Mouse (Mus musculus) liver, embryonic 14.5 days (tissue): Measurements from ENCODE around the gene Ezr. TPM values are rescaled to one million over a fixed set of nuclear protein-coding genes. Genes with fewer than 3 reads are reported as not detected.

ENCODE experiments used
- ATAC-seq: fragments of 200-750 bp; cut with Nextera tagmentation; 2 replicates; pipeline ENCODE4 v1.8.0; 2017; ENCODE audit warnings: moderate number of reproducible peaks, mild to moderate bottlenecking, moderate library complexity; ENCODE audit not compliant: insufficient read depth
- DNase-seq, 3 experiments: peaks; one replicate each; pipeline ENCODE4 v3.0.0-alpha.2; 2012 to 2013; ENCODE audit warnings: low read depth in 3 of 3, low spot score in 3 of 3
- H3K27ac ChIP-seq: fragments of 300-500 bp; sonication (generic); 2 replicates; pipeline ENCODE4 v1.5.1; 2014; ENCODE audit warnings: moderate library complexity, mild to moderate bottlenecking, control low read depth, inconsistent platforms
- H3K27me3 ChIP-seq: fragments of 300-500 bp; sonication (generic); 2 replicates; pipeline ENCODE4 v1.6.1; 2014; ENCODE audit warnings: mild to moderate bottlenecking, low read length, moderate library complexity; ENCODE audit not compliant: control insufficient read depth, insufficient read depth
- H3K36me3 ChIP-seq: fragments of 300-500 bp; sonication (generic); replicated peaks from 2 replicates; pipeline ENCODE4 v1.6.1; 2014; ENCODE audit warnings: low read depth; ENCODE audit not compliant: control insufficient read depth, insufficient read depth
- H3K4me1 ChIP-seq, 2 experiments: fragments of 200-500 bp in 1 of 2; fragments of 300-500 bp in 1 of 2; sonication (generic) in 1 of 2; replicated peaks; 2 replicates each; pipeline ENCODE4 v1.6.1; 2012 to 2014; ENCODE audit warnings: antibody characterized with exemption in 1 of 2, inconsistent platforms in 1 of 2, low read length in 1 of 2; ENCODE audit not compliant: control insufficient read depth in 2 of 2, insufficient read depth in 2 of 2
- H3K4me2 ChIP-seq: fragments of 300-500 bp; sonication (generic); 2 replicates; pipeline ENCODE4 v1.6.1; 2014; ENCODE audit warnings: low read depth, mild to moderate bottlenecking, control low read depth, moderate library complexity
- H3K4me3 ChIP-seq, 2 experiments: fragments of 200-500 bp in 1 of 2; fragments of 300-500 bp in 1 of 2; sonication (generic) in 1 of 2; 2 replicates each; pipeline ENCODE4 v1.5.1; 2012 to 2014; ENCODE audit warnings: low read depth in 2 of 2, low read length in 2 of 2, mild to moderate bottlenecking in 2 of 2, control low read depth in 1 of 2, inconsistent platforms in 1 of 2, moderate library complexity in 1 of 2; ENCODE audit not compliant: insufficient read depth in 1 of 2
- H3K9ac ChIP-seq: fragments of 300-500 bp; sonication (generic); replicated peaks from 2 replicates; pipeline ENCODE4 v1.6.1; 2014; ENCODE audit warnings: mild to moderate bottlenecking, control low read depth, moderate library complexity
- H3K9me3 ChIP-seq: fragments of 300-500 bp; sonication (generic); 2 replicates; pipeline ENCODE4 v1.6.1; 2016; ENCODE audit warnings: low read length, mixed read lengths; ENCODE audit not compliant: control insufficient read depth
- CTCF ChIP-seq: IDR thresholded peaks from 2 replicates; pipeline ENCODE4 v1.5.1; 2016; ENCODE audit warnings: antibody characterized with exemption, low read depth, control low read depth
- EP300 ChIP-seq: IDR thresholded peaks from 2 replicates; pipeline ENCODE4 v1.6.1; 2016; ENCODE audit warnings: antibody characterized with exemption, low read depth
- WGBS: fragments of 180-500 bp; shearing (Covaris S2); extraction: QIAGEN DNeasy Blood & Tissue Kit; methylation state at CpG from one replicate; pipeline ENCODE4 v1.1.7; 2014; ENCODE audit not compliant: insufficient replicate concordance; 5-methylcytosine and 5-hydroxymethylcytosine counted together
- polyA plus RNA-seq, 2 experiments: library from polyadenylated mRNA; depleted of rRNA in 1 of 2; stranded (reverse) in 1 of 2; unstranded in 1 of 2; fragments of >200 nt; fragmentation: Nextera tagmentation in 1 of 2; extraction: Ambion mirVana in 1 of 2; gene quantifications; 2 replicates each; pipeline versions ENCODE4 v1.2.1 to v1.2.3; 2012 to 2014

Gene Ezr
- polyA plus RNA-seq, 2 experiments = 31.2 to 41.7 TPM

GRCm38 (mm10) chr17:6804853-6805543 lies 22.4 kb upstream of the Ezr start:
- peak overlapping the region; percentile 80 for H3K27ac ChIP-seq
- peaks cover 6% of the 10 kb centered on the region for H3K9me3 ChIP-seq
- no peak for TF ChIP-seq CTCF
- TF ChIP-seq EP300 = peak; percentile 91
- H3K4me3 ChIP-seq = no peak overlapping the region
- peak overlapping the region; percentile 47 for H3K4me2 ChIP-seq
- H3K27me3 ChIP-seq = no peaks in the 10 kb centered on the region
- peak overlapping the region; percentile 41 for H3K9ac ChIP-seq
- DNase-seq (peak; percentile 59 to 67 (median 66)), ATAC-seq (peak; percentile 96)
- peaks cover 29 to 38% of the 10 kb centered on the region in 2 experiments for H3K4me1 ChIP-seq
- no peaks in the 10 kb centered on the region for H3K36me3 ChIP-seq
- WGBS = 9% methylated on average over 6 of the region's 6 CpGs

GRCm38 (mm10) chr17:6804111-6804510 lies 21.5 kb upstream of the Ezr start:
- Histone ChIP-seq H3K9ac (no peak overlapping the region), H3K9me3 (peaks cover 6% of the 10 kb centered on the region), H3K27me3 (no peaks in the 10 kb centered on the region), H3K36me3 (no peaks in the 10 kb centered on the region), H3K4me3 (no peak overlapping the region), H3K4me2 (no peak overlapping the region), H3K4me1 (peaks cover 29 to 38% of the 10 kb centered on the region in 2 experiments), H3K27ac (peak overlapping the region; percentile 80)
- DNase-seq (no peak), ATAC-seq (no peak)
- 72% methylated on average over 6 of the region's 6 CpGs for whole genome bisulfite sequencing
- TF ChIP-seq EP300 (no peak), CTCF (no peak)

DNA sequence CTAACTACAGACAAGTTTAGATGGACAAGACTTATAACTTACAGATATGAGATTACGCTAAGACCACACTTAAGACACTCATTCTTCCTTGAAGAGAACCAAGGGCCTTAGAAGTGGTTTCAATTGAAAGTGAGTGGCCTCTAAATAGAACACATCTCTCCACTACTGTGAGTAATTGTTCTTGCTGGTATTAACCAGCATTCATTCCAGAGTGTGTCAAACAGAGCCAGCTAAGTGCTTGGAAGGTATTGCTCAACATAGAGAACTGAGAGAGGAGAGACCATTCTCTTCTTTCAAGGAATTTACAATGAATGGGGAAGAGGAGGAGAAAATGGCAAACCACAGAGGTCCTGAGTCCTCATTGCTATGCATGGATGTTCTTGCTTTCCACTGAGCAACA lies 21.0 kb upstream of the Ezr start:
- Histone ChIP-seq H3K36me3 (no peaks in the 10 kb centered on the region), H3K4me1 (peaks cover 29 to 42% of the 10 kb centered on the region in 2 experiments), H3K27ac (peak overlapping the region; percentile 80), H3K27me3 (no peaks in the 10 kb centered on the region), H3K9ac (no peak overlapping the region), H3K9me3 (peaks cover 6% of the 10 kb centered on the region), H3K4me3 (no peak overlapping the region), H3K4me2 (no peak overlapping the region)
- DNase-seq (no peak), ATAC-seq (no peak)
- TF ChIP-seq EP300 = no peak
- no peak for TF ChIP-seq CTCF
- 87% methylated on average over 1 of the region's 1 CpGs for WGBS

GRCm38 (mm10) chr17:6798392-6799061 lies 15.9 kb upstream of the Ezr start:
- TF ChIP-seq EP300 (no peak), CTCF (no peak)
- Histone ChIP-seq H3K4me3 (no peak overlapping the region), H3K4me2 (peak overlapping the region; percentile 8; the same call in 1 of the 2 replicates), H3K27me3 (no peaks in the 10 kb centered on the region), H3K9ac (no peak overlapping the region), H3K36me3 (no peaks in the 10 kb centered on the region), H3K4me1 (peaks cover 4 to 9% of the 10 kb centered on the region in 2 experiments), H3K27ac (no peak overlapping the region), H3K9me3 (peaks cover 6% of the 10 kb centered on the region)
- no peak for DNase-seq
- 51% methylated on average over 12 of the region's 12 CpGs for WGBS
- peak; percentile 43 for ATAC-seq

GRCm38 (mm10) chr17:6797471-6797870 lies 14.9 kb upstream of the Ezr start:
- peaks cover 6% of the 10 kb centered on the region for H3K9me3 ChIP-seq
- H3K4me2 ChIP-seq = no peak overlapping the region
- no peaks in the 10 kb centered on the region for H3K27me3 ChIP-seq
- DNase-seq (no peak), ATAC-seq (no peak)
- 65% methylated on average over 4 of the region's 4 CpGs for WGBS
- no peak overlapping the region for H3K4me3 ChIP-seq
- H3K9ac ChIP-seq = no peak overlapping the region
- TF ChIP-seq CTCF (no peak), EP300 (no peak)
- H3K4me1 ChIP-seq = peaks cover 0 to 8% of the 10 kb centered on the region in 2 experiments; a peak in 2 of 4 replicates
- H3K36me3 ChIP-seq = no peaks in the 10 kb centered on the region
- no peak overlapping the region for H3K27ac ChIP-seq
